Mouse (Mus musculus): ENCODE measurements at regions not wholly inside any gene's neighbourhood (a gene's known extent, or its start where the extent isn't known, plus 50 kb on each side); places are given as distances from the start of the nearest gene placed in this dataset.

DNA sequence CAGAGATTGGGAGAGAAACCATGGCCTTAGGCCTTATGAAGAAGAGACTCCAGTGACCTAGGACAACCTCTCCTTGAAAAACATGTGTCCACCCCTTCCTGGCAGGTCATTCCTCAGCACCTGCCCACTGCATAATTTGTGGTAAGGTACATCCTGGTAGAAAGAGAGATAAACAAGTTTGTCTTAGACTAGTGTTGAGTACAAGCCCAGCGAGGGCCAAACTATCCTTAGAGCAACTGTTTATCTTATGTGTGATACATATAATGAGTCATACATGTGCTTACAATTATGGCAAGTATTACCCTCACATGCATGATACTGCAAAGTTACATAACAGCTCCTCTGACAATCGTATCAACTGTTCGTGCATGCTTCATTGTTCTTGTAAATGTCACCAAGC is 83.3 kb upstream of the Ell2 start:
- TF ChIP-seq CHD2 (IDR thresholded peaks at IDR 0.05; ENCODE audit: low read depth, low read length) (no peak), ZC3H11A (IDR thresholded peaks at IDR 0.05; ENCODE audit: borderline replicate concordance, low read depth, low read length) (no peak), HCFC1 (IDR thresholded peaks at IDR 0.05; ENCODE audit: borderline replicate concordance, insufficient read depth, low read length) (no peak)
